Mouse (Mus musculus): ENCODE results near the gene Syn2. TPM values are rescaled to one million over a fixed set of nuclear protein-coding genes. Genes with fewer than 3 reads are reported as not detected.
"Not testable (repeated sequence)": the region's sequence is repeated elsewhere in the genome, so short reads cannot be mapped to it uniquely, and the experiment has no call there.

Syn2 gene
- total RNA-seq, 2 experiments from 2014 or later: 3.1 to 3.4 TPM

- DNase-seq: no peak
Observed at GRCm38 (mm10) chr6:115174845-115175244, 40.1 kb downstream of the Syn2 start.

- peak; percentile 34 for DNase-seq
Observed at GRCm38 (mm10) chr6:115178826-115179225, 44.1 kb downstream of the Syn2 start.

GRCm38 (mm10) chr6:115181094-115181493, 46.4 kb downstream of the Syn2 start:
- DNase-seq: no peak

GRCm38 (mm10) chr6:115191111-115191510, 56.4 kb downstream of the Syn2 start:
- DNase-seq: no peak

- DNase-seq: no peak
Observed at GRCm38 (mm10) chr6:115200753-115201152, 66.1 kb downstream of the Syn2 start.

- DNase-seq: no peak
Observed at GRCm38 (mm10) chr6:115203029-115203428, 68.3 kb downstream of the Syn2 start.

- DNase-seq: no peak
Observed at GRCm38 (mm10) chr6:115210187-115210586, 75.5 kb downstream of the Syn2 start.

- no peak for DNase-seq
Observed at GRCm38 (mm10) chr6:115210820-115211219, 76.1 kb downstream of the Syn2 start.

GRCm38 (mm10) chr6:115212132-115212903, 77.6 kb downstream of the Syn2 start:
- no peak for DNase-seq

- no peak for DNase-seq
Observed at GRCm38 (mm10) chr6:115213129-115213528, 78.4 kb downstream of the Syn2 start.

GRCm38 (mm10) chr6:115221215-115221641, 86.5 kb downstream of the Syn2 start:
- DNase-seq: no peak

- no peak for DNase-seq
Observed at GRCm38 (mm10) chr6:115225519-115225918, 90.8 kb downstream of the Syn2 start.

- DNase-seq: no peak
Observed at GRCm38 (mm10) chr6:115227043-115227442, 92.3 kb downstream of the Syn2 start, which contains the start of gene Gm17482. Gm17482 (plus strand) TSS chr6:115227343.

- peak; percentile 70 for DNase-seq
Observed at GRCm38 (mm10) chr6:115227529-115227928, 92.8 kb downstream of the Syn2 start.

GRCm38 (mm10) chr6:115230557-115230956, 95.9 kb downstream of the Syn2 start:
- DNase-seq: no peak

- DNase-seq: no peak
Observed at GRCm38 (mm10) chr6:115231836-115232235, 97.1 kb downstream of the Syn2 start.

- no peak for DNase-seq
Observed at GRCm38 (mm10) chr6:115232562-115232961, 97.9 kb downstream of the Syn2 start.

- no peak for DNase-seq
Observed at GRCm38 (mm10) chr6:115238031-115239027, 103.6 kb downstream of the Syn2 start.

GRCm38 (mm10) chr6:115239335-115239734, 104.6 kb downstream of the Syn2 start:
- DNase-seq: no peak

- not testable (repeated sequence) for DNase-seq
Observed at GRCm38 (mm10) chr6:115240431-115240830, 105.7 kb downstream of the Syn2 start.

GRCm38 (mm10) chr6:115241131-115241699, 106.5 kb downstream of the Syn2 start:
- no peak for DNase-seq

- no peak for DNase-seq
Observed at GRCm38 (mm10) chr6:115241939-115242338, 107.2 kb downstream of the Syn2 start.
